Mouse (Mus musculus) hindbrain, embryonic 13.5 days (tissue): ENCODE results near the gene Rfx4. TPM values are rescaled to one million over a fixed set of nuclear protein-coding genes. Genes with fewer than 3 reads are reported as not detected.

ENCODE experiments used
- ATAC-seq: fragments of 200-750 bp; cut with Nextera tagmentation; 2 replicates; pipeline ENCODE4 v1.8.0; 2017; ENCODE audit warnings: moderate TSS enrichment; ENCODE audit not compliant: low FRiP score
- H3K27ac ChIP-seq: fragments of 300-500 bp; sonication (generic); 2 replicates; pipeline ENCODE4 v1.5.1; 2015; ENCODE audit warnings: inconsistent platforms, mild to moderate bottlenecking, moderate library complexity
- H3K27me3 ChIP-seq: fragments of 300-500 bp; sonication (generic); 2 replicates; pipeline ENCODE4 v1.6.1; 2015; ENCODE audit warnings: mild to moderate bottlenecking, inconsistent platforms
- H3K36me3 ChIP-seq: fragments of 300-500 bp; sonication (generic); 2 replicates; pipeline ENCODE4 v1.6.1; 2015; ENCODE audit warnings: mild to moderate bottlenecking, inconsistent platforms
- H3K4me1 ChIP-seq: fragments of 300-500 bp; sonication (generic); replicated peaks from 2 replicates; pipeline ENCODE4 v1.6.1; 2015; ENCODE audit warnings: inconsistent platforms
- H3K4me2 ChIP-seq: fragments of 300-500 bp; sonication (generic); 2 replicates; pipeline ENCODE4 v1.6.1; 2015; ENCODE audit warnings: inconsistent platforms, mild to moderate bottlenecking, moderate library complexity
- H3K4me3 ChIP-seq: fragments of 300-500 bp; sonication (generic); 2 replicates; pipeline ENCODE4 v1.5.1; 2015; ENCODE audit warnings: mild to moderate bottlenecking, inconsistent platforms
- H3K9ac ChIP-seq: fragments of 300-500 bp; sonication (generic); 2 replicates; pipeline ENCODE4 v1.6.1; 2015; ENCODE audit warnings: mild to moderate bottlenecking, inconsistent platforms
- H3K9me3 ChIP-seq: fragments of 300-500 bp; sonication (generic); 2 replicates; pipeline ENCODE4 v1.6.1; 2016; ENCODE audit warnings: inconsistent platforms
- WGBS: fragments of 180-500 bp; shearing (Covaris S2); methylation state at CpG from one replicate; pipeline ENCODE4 v1.1.7; 2015; 5-methylcytosine and 5-hydroxymethylcytosine counted together
- polyA plus RNA-seq: library from polyadenylated mRNA; unstranded; fragments of >200 nt; fragmentation: Nextera tagmentation; extraction: Ambion mirVana; gene quantifications from 2 replicates; pipeline ENCODE4 v1.2.1, GENCODE M21; 2015

Gene Rfx4
- polyA plus RNA-seq, 1 experiment from 2014 or later, result 25.1 TPM

DNA sequence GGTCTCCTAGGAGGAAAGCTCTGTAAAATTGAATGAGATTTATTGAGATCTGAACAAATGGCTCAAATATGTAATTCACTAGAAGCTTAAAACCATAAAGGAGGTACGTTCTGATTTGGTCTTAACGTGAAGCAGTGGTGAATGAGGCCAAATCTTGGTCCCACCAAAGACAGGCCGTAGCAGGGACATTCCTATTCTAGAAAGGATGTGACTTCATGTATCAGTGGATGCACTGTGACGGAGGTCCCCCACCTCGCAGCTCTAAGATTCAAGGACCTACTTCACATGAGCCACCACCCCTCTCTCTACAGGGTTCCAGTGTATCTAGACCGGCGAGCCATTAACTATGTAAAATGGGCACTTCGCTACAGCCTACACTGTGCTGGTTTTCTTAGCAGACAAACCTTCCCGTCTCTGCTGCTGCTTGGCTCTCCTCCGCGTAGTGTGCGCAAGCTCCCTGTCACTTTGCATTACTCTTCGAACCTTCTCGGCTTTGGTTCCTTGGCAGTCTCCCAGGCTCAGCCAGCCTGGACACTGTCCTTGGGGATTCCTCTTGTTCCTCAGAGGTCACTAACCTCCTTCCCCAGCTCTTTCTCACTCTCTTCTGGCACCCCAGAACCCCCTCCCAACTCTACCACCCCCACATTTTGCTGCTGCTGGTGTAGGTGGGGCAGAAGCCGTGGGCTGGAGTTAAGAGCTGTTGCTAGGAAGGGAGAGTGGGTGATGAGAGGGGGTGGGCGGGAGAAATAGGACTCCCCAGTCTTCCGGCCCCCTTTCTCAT lies 153.3 kb downstream of the Rfx4 start:
- H3K27ac ChIP-seq, result peak overlapping the region; percentile 18; the same call in 1 of the 2 replicates
- H3K9me3 ChIP-seq, result no peaks in the 10 kb centered on the region
- H3K27me3 ChIP-seq, result no peaks in the 10 kb centered on the region
- no peak overlapping the region for H3K9ac ChIP-seq
- H3K4me1 ChIP-seq, result peaks cover 33% of the 10 kb centered on the region
- H3K4me3 ChIP-seq, result no peak overlapping the region
- WGBS, result 49% methylated on average over 17 of the region's 17 CpGs
- 0 out of 2 replicates have a peak, but pooled peaks have one; percentile 20 for ATAC-seq
- H3K4me2 ChIP-seq, result no peak overlapping the region
- H3K36me3 ChIP-seq, result no peaks in the 10 kb centered on the region

DNA sequence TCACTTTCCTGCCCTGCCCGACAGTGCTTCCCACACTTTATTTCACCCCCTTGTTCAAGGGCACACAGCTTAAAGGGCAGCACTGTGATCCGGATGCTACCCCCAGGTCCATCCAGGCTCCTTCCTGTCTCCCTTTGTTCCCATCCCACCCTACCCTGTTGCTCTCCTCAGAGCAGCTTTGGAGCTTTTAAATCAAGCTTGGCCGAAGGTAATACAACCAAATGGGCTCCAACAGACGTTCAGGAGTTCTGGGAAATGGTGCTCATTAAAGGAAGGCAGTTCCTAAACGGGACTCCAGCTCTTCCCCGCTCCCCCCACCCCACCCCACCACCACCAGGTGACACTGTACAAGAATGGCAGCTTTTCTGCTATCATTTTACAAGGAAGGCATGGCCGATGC lies 154.3 kb downstream of the Rfx4 start:
- 0 out of 2 replicates have a peak overlapping the region, but pooled peaks have one; percentile 18 for H3K27ac ChIP-seq
- H3K27me3 ChIP-seq, result no peaks in the 10 kb centered on the region
- H3K4me1 ChIP-seq, result peaks cover 31% of the 10 kb centered on the region
- no peak for ATAC-seq
- H3K9me3 ChIP-seq, result no peaks in the 10 kb centered on the region
- H3K36me3 ChIP-seq, result no peaks in the 10 kb centered on the region
- H3K4me2 ChIP-seq, result no peak overlapping the region
- 12% methylated on average over 7 of the region's 7 CpGs for WGBS
- H3K4me3 ChIP-seq, result no peak overlapping the region
- H3K9ac ChIP-seq, result no peak overlapping the region

- no peaks in the 10 kb centered on the region for H3K27me3 ChIP-seq
- H3K36me3 ChIP-seq, result no peaks in the 10 kb centered on the region
- no peak overlapping the region for H3K4me2 ChIP-seq
- H3K4me3 ChIP-seq, result no peak overlapping the region
- H3K27ac ChIP-seq, result peak overlapping the region; percentile 44; the same call in 1 of the 2 replicates
- peaks cover 31% of the 10 kb centered on the region for H3K4me1 ChIP-seq
- ATAC-seq, result no peak
- no peak overlapping the region for H3K9ac ChIP-seq
- H3K9me3 ChIP-seq, result no peaks in the 10 kb centered on the region
- WGBS, result 27% methylated on average over 1 of the region's 1 CpGs
Measured at GRCm38 (mm10) chr10:84910758-84911384, 155.0 kb downstream of the Rfx4 start.

DNA sequence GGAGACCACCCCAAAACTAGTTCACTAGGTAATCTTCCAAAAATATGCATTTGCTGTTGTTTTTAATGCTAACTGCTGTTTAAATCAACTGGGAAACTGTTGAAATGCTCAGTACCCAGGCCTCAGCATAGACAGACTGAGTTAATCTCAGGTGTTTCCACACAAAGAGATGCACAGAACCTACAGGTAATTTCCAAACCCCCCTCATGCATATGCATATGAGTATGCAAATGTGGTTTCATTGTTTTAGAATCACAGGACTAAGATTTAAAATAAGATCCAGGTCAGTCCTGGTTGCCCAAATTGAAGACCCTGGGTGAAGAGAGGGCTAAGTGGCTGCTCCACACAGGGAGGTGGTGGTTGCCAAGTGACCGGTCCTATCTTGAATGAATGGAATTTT lies 157.3 kb downstream of the Rfx4 start:
- H3K4me2 ChIP-seq, result no peak overlapping the region

DNA sequence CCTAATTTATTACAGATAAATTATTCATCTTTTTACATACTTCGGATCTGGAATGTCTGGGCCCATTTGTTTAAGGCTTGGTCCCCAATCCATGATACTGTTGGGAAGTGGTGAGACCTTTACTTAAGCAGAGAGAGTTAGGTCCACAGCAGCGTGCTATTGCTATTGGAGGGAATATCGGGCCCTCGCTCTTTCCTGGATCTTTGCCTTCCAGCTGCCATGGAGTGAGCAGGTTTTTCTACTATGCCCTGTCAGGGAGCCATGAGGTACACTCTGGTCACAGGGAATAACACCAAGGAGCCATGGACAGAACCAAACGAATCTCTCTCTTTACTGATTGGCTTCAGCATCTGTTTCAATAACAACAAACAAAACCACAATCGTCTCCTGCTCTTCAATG lies 159.6 kb downstream of the Rfx4 start:
- Histone ChIP-seq H3K36me3 (no peaks in the 10 kb centered on the region), H3K4me3 (no peak overlapping the region), H3K4me2 (no peak overlapping the region), H3K9ac (no peak overlapping the region), H3K9me3 (no peaks in the 10 kb centered on the region), H3K27ac (no peak overlapping the region), H3K27me3 (no peaks in the 10 kb centered on the region), H3K4me1 (peaks cover 29% of the 10 kb centered on the region)
- 88% methylated on average over 6 of the region's 6 CpGs for WGBS
- ATAC-seq, result no peak

More for the DNA sequence above, 157.3 kb downstream of the Rfx4 start:
- ATAC-seq, result no peak
- Histone ChIP-seq H3K27me3 (no peaks in the 10 kb centered on the region), H3K27ac (no peak overlapping the region), H3K4me1 (peaks cover 22% of the 10 kb centered on the region), H3K9ac (no peak overlapping the region), H3K9me3 (no peaks in the 10 kb centered on the region), H3K36me3 (no peaks in the 10 kb centered on the region), H3K4me3 (no peak overlapping the region)
- WGBS, result 60% methylated on average over 1 of the region's 1 CpGs

GRCm38 (mm10) chr10:84916810-84917730 lies 161.2 kb downstream of the Rfx4 start, which contains the start of gene Ric8b:
Gene Ric8b (plus strand): TSS chr10:84917616.
- peak within 1 kb of the TSS; percentile 81 for H3K4me3 ChIP-seq
- ATAC-seq, result peak; percentile 97
- under 1% methylated on average over 50 of the region's 51 CpGs for WGBS
- peak within 1 kb of the TSS; percentile 92 for H3K9ac ChIP-seq
- H3K36me3 ChIP-seq, result no peaks in the 10 kb centered on the region
- no peaks in the 10 kb centered on the region for H3K9me3 ChIP-seq
- peaks cover 28% of the 10 kb centered on the region for H3K4me1 ChIP-seq
- peak within 1 kb of the TSS; percentile 98 for H3K27ac ChIP-seq
- no peaks in the 10 kb centered on the region for H3K27me3 ChIP-seq
- H3K4me2 ChIP-seq, result peak within 1 kb of the TSS; percentile 61

- H3K4me2 ChIP-seq, result peak overlapping the region; percentile 61
- peaks cover 28% of the 10 kb centered on the region for H3K4me1 ChIP-seq
- H3K27me3 ChIP-seq, result no peaks in the 10 kb centered on the region
- peak overlapping the region; percentile 81 for H3K4me3 ChIP-seq
- H3K27ac ChIP-seq, result peak overlapping the region; percentile 98
- under 1% methylated on average over 27 of the region's 27 CpGs for WGBS
- peak overlapping the region; percentile 92 for H3K9ac ChIP-seq
- H3K9me3 ChIP-seq, result no peaks in the 10 kb centered on the region
- H3K36me3 ChIP-seq, result no peaks in the 10 kb centered on the region
- no peak; the same call in 1 of the 2 replicates for ATAC-seq
Measured at GRCm38 (mm10) chr10:84917731-84918095, 161.9 kb downstream of the Rfx4 start.

GRCm38 (mm10) chr10:84926336-84926735 lies 170.5 kb downstream of the Rfx4 start:
- WGBS, result 82% methylated on average over 7 of the region's 7 CpGs

DNA sequence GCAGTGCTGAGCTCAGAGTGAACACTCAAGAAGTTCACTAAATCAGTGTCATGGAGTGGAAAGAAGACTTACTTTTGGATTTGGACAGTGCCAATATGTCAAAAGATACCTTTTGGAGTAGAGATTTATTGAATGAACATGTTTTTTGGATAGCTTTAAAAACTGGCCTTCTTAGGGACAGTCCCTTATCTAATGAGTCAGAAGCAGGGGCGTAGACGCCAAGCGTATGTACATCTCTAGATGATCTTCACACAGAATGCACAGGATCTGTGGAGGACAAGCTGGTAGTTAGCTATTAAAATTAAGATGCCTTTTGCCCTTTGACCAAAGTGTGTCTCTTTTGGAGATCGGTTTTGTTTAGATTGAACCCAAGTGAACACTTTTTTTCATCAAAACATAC lies 171.0 kb downstream of the Rfx4 start:
- H3K4me3 ChIP-seq, result no peak overlapping the region
- no peak for ATAC-seq
- H3K9ac ChIP-seq, result no peak overlapping the region
- WGBS, result 94% methylated on average over 4 of the region's 4 CpGs
- H3K27me3 ChIP-seq, result no peaks in the 10 kb centered on the region
- no peak overlapping the region for H3K4me2 ChIP-seq
- H3K4me1 ChIP-seq, result 0 out of 2 replicates have a peak, but pooled peaks cover 9% of the 10 kb centered on the region
- H3K36me3 ChIP-seq, result peaks cover 22% of the 10 kb centered on the region
- H3K27ac ChIP-seq, result no peak overlapping the region
- no peaks in the 10 kb centered on the region for H3K9me3 ChIP-seq

More at GRCm38 (mm10) chr10:84926336-84926735, 170.5 kb downstream of the Rfx4 start:
- no peaks in the 10 kb centered on the region for H3K9me3 ChIP-seq
- peaks cover 22% of the 10 kb centered on the region for H3K36me3 ChIP-seq
- no peak overlapping the region for H3K4me2 ChIP-seq
- H3K4me1 ChIP-seq, result 0 out of 2 replicates have a peak, but pooled peaks cover 4% of the 10 kb centered on the region
- H3K9ac ChIP-seq, result no peak overlapping the region
- no peaks in the 10 kb centered on the region for H3K27me3 ChIP-seq
- no peak overlapping the region for H3K27ac ChIP-seq
- ATAC-seq, result no peak
- no peak overlapping the region for H3K4me3 ChIP-seq

- H3K9ac ChIP-seq, result no peak overlapping the region
- no peak overlapping the region for H3K27ac ChIP-seq
- no peak for ATAC-seq
- WGBS, result 87% methylated on average over 4 of the region's 4 CpGs
- no peak overlapping the region for H3K4me3 ChIP-seq
- H3K9me3 ChIP-seq, result no peaks in the 10 kb centered on the region
- peaks cover 16% of the 10 kb centered on the region; the same call in 1 of the 2 replicates for H3K4me1 ChIP-seq
- H3K27me3 ChIP-seq, result no peaks in the 10 kb centered on the region
- peaks cover 22% of the 10 kb centered on the region for H3K36me3 ChIP-seq
- no peak overlapping the region for H3K4me2 ChIP-seq
Measured at GRCm38 (mm10) chr10:84928465-84928864, 172.6 kb downstream of the Rfx4 start.

DNA sequence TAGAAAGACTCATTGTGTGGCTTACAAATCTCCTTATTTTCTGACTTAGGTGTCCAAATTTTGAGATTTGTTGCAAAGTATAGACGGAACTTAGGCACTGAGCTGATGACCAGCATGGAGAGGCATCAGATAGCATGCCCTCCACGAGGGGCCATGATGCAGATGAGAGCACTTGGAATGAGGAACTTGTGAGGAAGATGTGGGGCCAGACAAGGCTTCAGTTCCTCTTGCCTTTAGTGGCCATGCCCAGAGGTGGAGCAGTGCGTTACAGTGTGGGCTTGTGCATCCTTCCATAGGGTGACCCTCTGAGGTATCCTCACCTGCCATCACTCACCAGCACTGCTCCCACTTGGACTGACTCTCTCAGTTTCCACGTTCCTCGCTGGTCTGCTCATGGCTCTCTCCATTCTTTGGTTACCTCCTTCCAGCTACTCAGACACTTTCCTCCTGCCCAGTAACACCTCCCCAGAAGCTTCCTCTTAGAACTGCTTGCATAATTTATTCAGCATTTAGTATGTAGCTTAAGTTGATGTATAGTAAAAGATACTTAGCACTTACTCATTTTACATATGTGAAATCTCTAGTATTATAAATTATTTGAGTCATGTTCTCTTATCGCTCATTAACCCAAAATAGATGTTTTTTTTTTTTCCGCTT lies 179.8 kb downstream of the Rfx4 start:
- Histone ChIP-seq H3K9me3 (no peaks in the 10 kb centered on the region), H3K36me3 (peaks cover 15% of the 10 kb centered on the region; the same call in 1 of the 2 replicates), H3K27me3 (no peaks in the 10 kb centered on the region), H3K4me1 (peaks cover 16% of the 10 kb centered on the region; the same call in 1 of the 2 replicates), H3K27ac (no peak overlapping the region), H3K4me2 (no peak overlapping the region), H3K9ac (no peak overlapping the region), H3K4me3 (no peak overlapping the region)
- ATAC-seq, result no peak
- WGBS, result 83% methylated on average over 7 of the region's 7 CpGs
